Mouse (Mus musculus) liver, embryonic 16.5 days (tissue): Measurements from ENCODE around the gene Adamts13. TPM values are rescaled to one million over a fixed set of nuclear protein-coding genes. Genes with fewer than 3 reads are reported as not detected.

Source experiments
- ATAC-seq: fragments of 200-750 bp; cut with Nextera tagmentation; 2 replicates; pipeline ENCODE4 v1.8.0; 2017; ENCODE audit warnings: low read depth, mild to moderate bottlenecking, moderate number of reproducible peaks, moderate library complexity
- H3K27ac ChIP-seq: fragments of 300-500 bp; sonication (generic); 2 replicates; pipeline ENCODE4 v1.5.1; 2014; ENCODE audit warnings: mild to moderate bottlenecking, low read length
- H3K27me3 ChIP-seq: fragments of 300-500 bp; sonication (generic); 2 replicates; pipeline ENCODE4 v1.6.1; 2014; ENCODE audit warnings: low read depth, low read length, mixed read lengths; ENCODE audit not compliant: control insufficient read depth, insufficient read depth
- H3K36me3 ChIP-seq: fragments of 300-500 bp; sonication (generic); 2 replicates; pipeline ENCODE4 v1.6.1; 2014; ENCODE audit warnings: mild to moderate bottlenecking; ENCODE audit not compliant: control insufficient read depth, insufficient read depth
- H3K4me1 ChIP-seq: fragments of 300-500 bp; sonication (generic); 2 replicates; pipeline ENCODE4 v1.6.1; 2014; ENCODE audit warnings: low read depth, low read length, mixed read lengths; ENCODE audit not compliant: control insufficient read depth
- H3K4me2 ChIP-seq: fragments of 300-500 bp; sonication (generic); 2 replicates; pipeline ENCODE4 v1.6.1; 2014; ENCODE audit warnings: low read depth, low read length, mixed read lengths
- H3K4me3 ChIP-seq: fragments of 300-500 bp; sonication (generic); 2 replicates; pipeline ENCODE4 v1.5.1; 2014; ENCODE audit warnings: low read depth, mild to moderate bottlenecking, low read length
- H3K9ac ChIP-seq: fragments of 300-500 bp; sonication (generic); 2 replicates; pipeline ENCODE4 v1.6.1; 2014; ENCODE audit warnings: low read depth, low read length
- H3K9me3 ChIP-seq: fragments of 300-500 bp; sonication (generic); replicated peaks from 2 replicates; pipeline ENCODE4 v1.6.1; 2016; ENCODE audit warnings: low read length; ENCODE audit not compliant: control insufficient read depth
- WGBS: fragments of 180-500 bp; shearing (Covaris S2); extraction: QIAGEN DNeasy Blood & Tissue Kit; methylation state at CpG from one replicate; pipeline ENCODE4 v1.1.7; 2014; ENCODE audit not compliant: insufficient replicate concordance; 5-methylcytosine and 5-hydroxymethylcytosine counted together
- polyA plus RNA-seq: library from polyadenylated mRNA; unstranded; fragments of >200 nt; fragmentation: Nextera tagmentation; extraction: Ambion mirVana; gene quantifications from 2 replicates; pipeline ENCODE4 v1.2.1, GENCODE M21; 2015

Adamts13 gene
- polyA plus RNA-seq, 1 experiment from 2014 or later = 2.0 TPM

GRCm38 (mm10) chr2:26943253-26943652, 30.0 kb upstream of the Adamts13 start:
- Histone ChIP-seq H3K27ac (no peak overlapping the region), H3K9me3 (no peaks in the 10 kb centered on the region), H3K27me3 (no peaks in the 10 kb centered on the region), H3K4me3 (no peak overlapping the region), H3K4me2 (no peak overlapping the region), H3K9ac (no peak overlapping the region), H3K4me1 (no peaks in the 10 kb centered on the region), H3K36me3 (no peaks in the 10 kb centered on the region)
- WGBS = 45% methylated on average over 3 of the region's 3 CpGs
- ATAC-seq = no peak

GRCm38 (mm10) chr2:26950411-26950810, 22.8 kb upstream of the Adamts13 start:
- Histone ChIP-seq H3K9me3 (no peaks in the 10 kb centered on the region), H3K9ac (no peak overlapping the region), H3K4me3 (no peak overlapping the region), H3K27ac (no peak overlapping the region), H3K4me2 (no peak overlapping the region), H3K36me3 (peaks cover 15% of the 10 kb centered on the region), H3K27me3 (no peaks in the 10 kb centered on the region), H3K4me1 (no peaks in the 10 kb centered on the region)
- WGBS = 58% methylated on average over 2 of the region's 2 CpGs
- ATAC-seq = no peak

- H3K36me3 ChIP-seq = peaks cover 16% of the 10 kb centered on the region
- H3K27ac ChIP-seq = no peak overlapping the region
- no peak overlapping the region for H3K4me3 ChIP-seq
- H3K4me2 ChIP-seq = no peak overlapping the region
- ATAC-seq = no peak
- H3K9me3 ChIP-seq = no peaks in the 10 kb centered on the region
- H3K4me1 ChIP-seq = no peaks in the 10 kb centered on the region
- H3K27me3 ChIP-seq = no peaks in the 10 kb centered on the region
- no peak overlapping the region for H3K9ac ChIP-seq
- 79% methylated on average over 8 of the region's 8 CpGs for WGBS
Measured at GRCm38 (mm10) chr2:26951346-26951905, 21.8 kb upstream of the Adamts13 start.

DNA sequence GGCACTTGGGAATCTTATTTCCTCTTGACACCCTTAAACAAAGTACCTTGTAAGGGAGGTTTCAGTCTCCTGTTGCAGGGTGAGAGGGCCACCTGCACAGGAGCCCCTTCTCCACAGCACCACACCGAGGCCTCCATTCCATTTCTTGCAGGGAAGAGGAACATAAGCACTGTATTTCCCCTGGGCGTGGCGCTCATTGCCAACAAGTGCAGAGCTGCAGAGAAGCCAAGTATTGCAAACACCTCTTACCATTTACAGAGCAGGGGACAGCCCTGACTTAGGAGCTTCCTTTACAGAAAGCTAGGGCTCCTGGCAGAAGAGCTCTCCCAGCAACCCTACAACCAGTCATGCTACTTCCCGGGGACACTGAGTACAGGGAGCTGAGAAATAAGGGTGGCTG, 21.0 kb upstream of the Adamts13 start:
- Histone ChIP-seq H3K36me3 (peaks cover 18% of the 10 kb centered on the region), H3K9ac (no peak overlapping the region), H3K27ac (no peak overlapping the region), H3K4me3 (no peak overlapping the region), H3K4me2 (no peak overlapping the region), H3K9me3 (no peaks in the 10 kb centered on the region), H3K27me3 (no peaks in the 10 kb centered on the region), H3K4me1 (no peaks in the 10 kb centered on the region)
- WGBS = 78% methylated on average over 4 of the region's 4 CpGs
- no peak for ATAC-seq

GRCm38 (mm10) chr2:26952866-26953265, 20.4 kb upstream of the Adamts13 start:
- Histone ChIP-seq H3K4me1 (peaks cover 1% of the 10 kb centered on the region; the same call in 1 of the 2 replicates), H3K27ac (no peak overlapping the region), H3K27me3 (no peaks in the 10 kb centered on the region), H3K9me3 (no peaks in the 10 kb centered on the region), H3K4me2 (no peak overlapping the region), H3K36me3 (peaks cover 20% of the 10 kb centered on the region), H3K9ac (no peak overlapping the region), H3K4me3 (no peak overlapping the region)
- ATAC-seq = no peak
- WGBS = 85% methylated on average over 8 of the region's 8 CpGs

DNA sequence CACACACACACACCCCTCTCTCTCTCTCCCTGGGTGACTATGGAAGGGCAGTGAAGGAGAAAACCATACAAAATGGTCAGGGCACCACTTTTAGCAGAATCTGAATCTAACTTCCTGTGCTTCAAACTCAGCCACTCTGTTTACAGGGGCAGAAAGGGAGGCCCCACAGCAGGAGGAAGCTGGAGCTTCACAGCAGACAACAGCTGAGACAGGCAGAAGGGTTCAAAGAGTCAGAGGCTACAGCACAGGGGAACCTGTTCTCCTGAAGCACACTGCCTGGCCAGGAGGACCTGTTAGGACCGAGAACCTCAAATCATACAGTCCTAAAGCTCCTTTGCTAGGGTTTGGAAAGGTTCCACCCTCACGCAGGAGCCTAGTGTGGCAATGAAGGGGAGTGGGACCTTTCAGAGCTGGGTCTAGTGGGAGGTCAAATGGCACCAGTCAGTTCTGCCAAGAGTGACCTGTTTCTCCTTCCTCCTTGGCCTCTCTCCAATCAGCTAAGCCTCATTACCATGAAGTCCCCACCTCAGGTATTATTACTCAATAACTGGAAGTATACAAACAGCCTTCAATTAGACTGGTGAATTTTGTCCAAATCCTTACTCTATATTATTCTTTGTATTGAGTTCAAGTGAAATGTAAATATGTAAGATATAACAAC, 18.4 kb upstream of the Adamts13 start:
- H3K36me3 ChIP-seq = peaks cover 31% of the 10 kb centered on the region
- no peak overlapping the region for H3K4me3 ChIP-seq
- H3K9me3 ChIP-seq = no peaks in the 10 kb centered on the region
- 70% methylated on average over 2 of the region's 2 CpGs for WGBS
- no peaks in the 10 kb centered on the region for H3K27me3 ChIP-seq
- no peak overlapping the region for H3K9ac ChIP-seq
- ATAC-seq = no peak
- no peak overlapping the region for H3K4me2 ChIP-seq
- peaks cover 4% of the 10 kb centered on the region; the same call in 1 of the 2 replicates for H3K4me1 ChIP-seq
- no peak overlapping the region for H3K27ac ChIP-seq

GRCm38 (mm10) chr2:26956811-26957487, 16.3 kb upstream of the Adamts13 start:
- H3K4me1 ChIP-seq = peaks cover 8% of the 10 kb centered on the region
- peak overlapping the region; percentile 65 for H3K27ac ChIP-seq
- peaks cover 33% of the 10 kb centered on the region for H3K36me3 ChIP-seq
- 73% methylated on average over 12 of the region's 12 CpGs for WGBS
- H3K4me3 ChIP-seq = no peak overlapping the region
- no peak overlapping the region for H3K4me2 ChIP-seq
- ATAC-seq = peak; percentile 86
- no peaks in the 10 kb centered on the region for H3K9me3 ChIP-seq
- H3K27me3 ChIP-seq = no peaks in the 10 kb centered on the region
- no peak overlapping the region for H3K9ac ChIP-seq

DNA sequence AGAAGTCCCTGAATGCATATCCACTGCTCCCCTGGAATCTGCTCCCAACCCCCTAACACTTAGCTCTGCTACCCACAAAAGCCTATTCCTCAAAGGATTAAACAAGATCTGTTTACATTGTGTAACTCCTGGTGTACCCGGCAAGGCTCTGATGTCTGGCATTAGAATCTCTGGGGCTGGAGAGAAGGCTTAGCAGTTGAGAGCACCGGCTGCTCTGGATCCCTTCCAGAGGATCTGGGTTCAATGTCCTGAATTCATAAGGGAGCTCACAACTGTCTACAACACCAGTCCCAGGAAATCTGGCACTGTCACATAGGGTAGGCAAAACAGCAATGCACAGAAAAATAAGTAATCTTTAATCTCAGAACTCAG, 15.7 kb upstream of the Adamts13 start:
- 64% methylated on average over 2 of the region's 2 CpGs for WGBS
- Histone ChIP-seq H3K9me3 (no peaks in the 10 kb centered on the region), H3K27me3 (no peaks in the 10 kb centered on the region), H3K4me1 (peaks cover 13% of the 10 kb centered on the region), H3K4me2 (no peak overlapping the region), H3K4me3 (no peak overlapping the region), H3K27ac (peak overlapping the region; percentile 65), H3K9ac (no peak overlapping the region), H3K36me3 (peaks cover 32% of the 10 kb centered on the region)
- ATAC-seq = peak; percentile 53

- H3K36me3 ChIP-seq = peaks cover 19% of the 10 kb centered on the region
- H3K9me3 ChIP-seq = no peaks in the 10 kb centered on the region
- no peaks in the 10 kb centered on the region for H3K27me3 ChIP-seq
- no peak overlapping the region for H3K9ac ChIP-seq
- peaks cover 29% of the 10 kb centered on the region for H3K4me1 ChIP-seq
- no peak overlapping the region for H3K27ac ChIP-seq
- H3K4me2 ChIP-seq = no peak overlapping the region
- no peak for ATAC-seq
- no peak overlapping the region for H3K4me3 ChIP-seq
- WGBS = 70% methylated on average over 4 of the region's 4 CpGs
Measured at GRCm38 (mm10) chr2:26960756-26961155, 12.5 kb upstream of the Adamts13 start.
